Mouse (Mus musculus): ENCODE measurements around the gene H2afy.

DNA sequence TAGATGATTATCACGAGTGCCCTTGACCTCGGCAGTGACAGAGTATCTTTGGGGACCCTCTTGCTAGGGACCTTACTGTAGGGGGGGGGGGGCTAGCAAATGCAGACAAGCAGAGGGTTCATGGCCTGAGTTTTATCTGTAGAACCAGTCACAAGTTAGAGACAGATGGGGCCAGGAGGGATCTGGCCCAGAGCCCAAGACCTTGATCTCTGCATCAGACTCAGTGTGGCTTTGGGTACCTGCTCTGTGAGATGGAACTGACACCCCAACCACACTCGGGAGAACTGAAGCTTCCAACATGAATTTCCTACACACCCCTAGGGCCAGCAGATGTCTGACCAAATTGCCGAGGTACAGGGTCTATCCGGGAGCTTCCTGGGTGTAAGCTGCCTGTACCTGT lies 63.0 kb downstream of the H2afy start:
- TF ChIP-seq CTCF (IDR thresholded peaks at IDR 0.05; ENCODE audit: extremely low read depth, insufficient read length, insufficient replicate concordance, low read depth, low read length) (no peak), POLR2A (IDR thresholded peaks at IDR 0.05; ENCODE audit: low read depth, low read length) (no peak)

All from small intestine, adult 2 months (tissue).